Mouse (Mus musculus): Measurements from ENCODE around the gene Fsd1.

GRCm38 (mm10) chr17:56017848-56018247, 31.5 kb downstream of the Fsd1 start:
- TF ChIP-seq CTCF (IDR thresholded peaks at IDR 0.05; ENCODE audit: insufficient read depth, low read length) (no peak), POLR2A (IDR thresholded peaks at IDR 0.05; ENCODE audit: borderline replicate concordance, extremely low read depth, low read depth, low read length) (no peak)
